Mouse (Mus musculus): ENCODE results near the gene Trappc2l. TPM values are rescaled to one million over a fixed set of nuclear protein-coding genes. Genes with fewer than 3 reads are reported as not detected.

Trappc2l gene
- polyA plus RNA-seq, 1 experiment from 2014 or later = 30.7 TPM

DNA sequence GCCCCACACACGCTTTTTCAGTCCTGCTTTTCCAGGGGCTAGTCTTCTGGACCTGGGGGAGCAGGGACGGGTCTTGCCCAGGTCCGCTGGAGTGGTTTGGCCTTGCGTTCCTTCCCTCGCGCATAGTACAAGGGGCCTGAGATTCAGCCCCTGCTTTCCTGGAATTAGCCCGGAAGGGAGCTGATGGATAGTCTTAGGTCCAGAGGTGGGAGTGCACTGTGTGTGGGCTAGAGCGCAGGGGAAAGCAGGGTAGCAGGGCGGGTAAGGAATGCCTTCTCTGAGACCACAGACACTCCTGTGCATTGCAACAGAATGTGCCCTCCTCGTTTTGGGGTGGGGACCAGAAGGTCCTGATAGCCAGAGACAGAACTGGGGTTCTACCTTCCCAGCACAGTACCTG is 34.3 kb upstream of the Trappc2l start:
- ATAC-seq (no peak), DNase-seq (no peak)
- H3K9me3 ChIP-seq (ENCODE audit: low read length) = no peaks in the 10 kb centered on the region
- H3K27me3 ChIP-seq (ENCODE audit: insufficient read depth, low read length) = no peaks in the 10 kb centered on the region
- peak overlapping the region; percentile 87 for H3K4me2 ChIP-seq (ENCODE audit: low read depth, low read length)
- WGBS (ENCODE audit: insufficient replicate concordance) = 55% methylated on average over 10 of the region's 10 CpGs
- peaks cover 22% of the 10 kb centered on the region for H3K4me1 ChIP-seq (ENCODE audit: insufficient read depth)
- TF ChIP-seq EP300 (IDR thresholded peaks at IDR 0.05; ENCODE audit: low read depth) = no peak
- no peak for TF ChIP-seq CTCF (IDR thresholded peaks at IDR 0.05; ENCODE audit: low read depth)
- peaks cover 11% of the 10 kb centered on the region for H3K36me3 ChIP-seq (replicated peaks; ENCODE audit: insufficient read depth, low read length)
- H3K27ac ChIP-seq (ENCODE audit: low read depth) = 0 out of 2 replicates have a peak overlapping the region, but pooled peaks have one; percentile 9
- H3K9ac ChIP-seq (replicated peaks) = peak overlapping the region; percentile 86; the same call in 1 of the 2 replicates
- no peak overlapping the region for H3K4me3 ChIP-seq (ENCODE audit: low read depth, low read length)

DNA sequence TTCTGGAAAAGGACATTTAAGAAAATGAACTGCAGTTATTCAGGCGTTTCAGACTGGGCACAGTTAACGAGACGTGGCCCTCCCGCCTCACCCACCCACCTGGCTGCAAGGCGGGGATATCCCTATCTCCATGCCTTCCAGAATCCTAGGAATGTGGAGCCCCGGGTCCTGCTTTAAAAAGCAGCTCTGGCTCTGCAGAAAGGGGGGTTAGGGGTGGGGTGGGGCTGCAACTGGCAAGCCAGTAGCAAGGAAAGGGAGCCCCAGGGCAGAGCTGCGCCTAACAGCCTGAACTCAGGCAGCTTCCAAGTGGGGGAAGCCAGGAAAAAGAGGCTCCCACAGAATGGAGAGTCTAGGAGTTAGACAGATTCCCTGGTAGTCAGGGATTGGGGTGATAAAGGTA is 32.2 kb upstream of the Trappc2l start:
- no peak for ATAC-seq
- no peak for DNase-seq
- H3K27ac ChIP-seq (ENCODE audit: low read depth) = no peak overlapping the region
- TF ChIP-seq EP300 (IDR thresholded peaks at IDR 0.05; ENCODE audit: low read depth) (no peak), CTCF (IDR thresholded peaks at IDR 0.05; ENCODE audit: low read depth) (no peak)
- H3K27me3 ChIP-seq (ENCODE audit: insufficient read depth, low read length) = no peaks in the 10 kb centered on the region
- 75% methylated on average over 7 of the region's 7 CpGs for WGBS (ENCODE audit: insufficient replicate concordance)
- H3K9ac ChIP-seq (replicated peaks) = no peak overlapping the region
- H3K9me3 ChIP-seq (ENCODE audit: low read length) = no peaks in the 10 kb centered on the region
- no peak overlapping the region for H3K4me2 ChIP-seq (ENCODE audit: low read depth, low read length)
- H3K4me3 ChIP-seq (ENCODE audit: low read depth, low read length) = no peak overlapping the region
- H3K36me3 ChIP-seq (replicated peaks; ENCODE audit: insufficient read depth, low read length) = no peaks in the 10 kb centered on the region; the same call in 1 of the 2 replicates
- H3K4me1 ChIP-seq (ENCODE audit: insufficient read depth) = peaks cover 20% of the 10 kb centered on the region

DNA sequence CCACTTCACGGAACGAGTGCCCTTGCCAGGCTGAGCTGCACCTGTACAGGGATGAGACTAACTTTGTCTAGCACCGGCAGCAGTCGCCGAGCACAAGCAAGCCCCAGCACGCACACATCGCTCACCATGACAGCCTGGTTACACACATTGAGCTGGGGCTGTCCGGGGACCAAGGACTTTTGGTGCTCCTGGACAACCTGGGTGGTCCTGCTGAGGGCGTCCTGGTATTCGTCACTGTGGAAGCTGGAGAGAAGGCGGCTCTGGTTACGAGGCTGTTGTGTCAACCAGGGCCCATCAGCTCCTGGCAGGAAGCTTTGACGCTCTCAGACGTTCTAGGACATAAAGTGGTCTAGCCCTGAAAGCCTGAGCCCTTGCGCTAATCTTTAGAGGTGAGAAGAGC is 30.5 kb upstream of the Trappc2l start:
- peaks cover 14% of the 10 kb centered on the region for H3K4me1 ChIP-seq (ENCODE audit: insufficient read depth)

DNA sequence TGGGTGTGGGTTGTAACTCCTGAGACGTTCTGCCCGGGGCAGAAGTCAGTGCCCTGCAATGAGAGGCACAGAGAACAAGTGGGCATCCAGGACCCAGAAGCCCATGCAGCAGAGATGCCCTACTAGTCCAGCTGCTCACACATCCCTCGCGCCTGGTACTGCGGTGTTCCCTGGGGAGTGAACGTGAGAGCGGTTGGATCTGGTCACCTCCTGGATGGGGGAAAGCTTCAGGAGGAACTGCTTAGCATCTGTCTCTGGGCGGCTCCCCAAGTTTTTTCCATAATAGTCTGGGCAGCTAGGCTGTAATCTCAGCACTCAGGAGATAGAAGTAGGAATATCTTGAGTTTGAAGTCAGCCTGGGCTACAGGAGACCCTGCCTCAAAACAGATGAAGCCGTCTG is 26.5 kb upstream of the Trappc2l start:
- Histone ChIP-seq H3K4me1 (ENCODE audit: insufficient read depth) (peaks cover 13% of the 10 kb centered on the region), H3K9me3 (ENCODE audit: low read length) (no peaks in the 10 kb centered on the region), H3K36me3 (replicated peaks; ENCODE audit: insufficient read depth, low read length) (0 out of 2 replicates have a peak, but pooled peaks cover 3% of the 10 kb centered on the region), H3K4me3 (ENCODE audit: low read depth, low read length) (no peak overlapping the region), H3K4me2 (ENCODE audit: low read depth, low read length) (no peak overlapping the region), H3K9ac (replicated peaks) (no peak overlapping the region), H3K27me3 (ENCODE audit: insufficient read depth, low read length) (no peaks in the 10 kb centered on the region), H3K27ac (ENCODE audit: low read depth) (no peak overlapping the region)
- ATAC-seq (no peak), DNase-seq (no peak)
- 88% methylated on average over 9 of the region's 9 CpGs for WGBS (ENCODE audit: insufficient replicate concordance)
- TF ChIP-seq EP300 (IDR thresholded peaks at IDR 0.05; ENCODE audit: low read depth) = no peak
- no peak for TF ChIP-seq CTCF (IDR thresholded peaks at IDR 0.05; ENCODE audit: low read depth)

More for the DNA sequence above, 30.5 kb upstream of the Trappc2l start:
- no peak overlapping the region for H3K4me2 ChIP-seq (ENCODE audit: low read depth, low read length)
- DNase-seq (no peak), ATAC-seq (no peak)
- H3K9ac ChIP-seq (replicated peaks) = no peak overlapping the region
- WGBS (ENCODE audit: insufficient replicate concordance) = 78% methylated on average over 15 of the region's 15 CpGs
- no peaks in the 10 kb centered on the region for H3K27me3 ChIP-seq (ENCODE audit: insufficient read depth, low read length)
- no peak overlapping the region for H3K4me3 ChIP-seq (ENCODE audit: low read depth, low read length)
- TF ChIP-seq EP300 (IDR thresholded peaks at IDR 0.05; ENCODE audit: low read depth) (no peak), CTCF (IDR thresholded peaks at IDR 0.05; ENCODE audit: low read depth) (no peak)
- no peaks in the 10 kb centered on the region for H3K9me3 ChIP-seq (ENCODE audit: low read length)
- H3K27ac ChIP-seq (ENCODE audit: low read depth) = no peak overlapping the region
- H3K36me3 ChIP-seq (replicated peaks; ENCODE audit: insufficient read depth, low read length) = no peaks in the 10 kb centered on the region

DNA sequence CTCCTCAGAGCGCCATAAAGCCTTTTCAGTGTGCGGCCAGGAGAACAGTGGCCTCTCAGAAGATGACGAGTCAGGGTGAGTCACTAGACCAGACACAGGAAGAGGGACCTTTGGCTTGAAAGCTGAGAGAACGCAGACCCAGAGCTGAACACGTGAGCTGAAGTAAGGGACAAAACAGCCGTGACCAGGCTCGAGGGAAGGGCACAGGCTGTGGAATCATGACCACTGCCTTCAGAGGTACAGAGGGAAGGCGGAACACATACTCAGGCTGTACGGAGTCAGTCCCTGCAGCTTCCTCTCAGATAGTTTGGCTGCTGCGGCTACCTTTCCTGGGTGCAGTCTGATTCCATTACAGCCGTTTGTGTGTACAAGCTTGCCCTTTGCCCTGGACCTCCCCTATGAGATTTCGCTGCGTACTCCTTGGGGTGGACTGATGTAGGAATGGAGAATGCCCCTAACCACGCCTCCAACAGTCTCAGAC is 26.0 kb upstream of the Trappc2l start:
- H3K9me3 ChIP-seq (ENCODE audit: low read length) = no peaks in the 10 kb centered on the region
- ATAC-seq = peak; percentile 77
- H3K27me3 ChIP-seq (ENCODE audit: insufficient read depth, low read length) = no peaks in the 10 kb centered on the region
- H3K27ac ChIP-seq (ENCODE audit: low read depth) = peak overlapping the region; percentile 25; the same call in 1 of the 2 replicates
- H3K4me3 ChIP-seq (ENCODE audit: low read depth, low read length) = no peak overlapping the region
- peaks cover 13% of the 10 kb centered on the region for H3K4me1 ChIP-seq (ENCODE audit: insufficient read depth)
- H3K9ac ChIP-seq (replicated peaks) = no peak overlapping the region
- TF ChIP-seq EP300 (IDR thresholded peaks at IDR 0.05; ENCODE audit: low read depth) = no peak
- no peak for TF ChIP-seq CTCF (IDR thresholded peaks at IDR 0.05; ENCODE audit: low read depth)
- WGBS (ENCODE audit: insufficient replicate concordance) = 44% methylated on average over 14 of the region's 14 CpGs
- no peak for DNase-seq
- 0 out of 2 replicates have a peak, but pooled peaks cover 3% of the 10 kb centered on the region for H3K36me3 ChIP-seq (replicated peaks; ENCODE audit: insufficient read depth, low read length)
- 0 out of 2 replicates have a peak overlapping the region, but pooled peaks have one; percentile 9 for H3K4me2 ChIP-seq (ENCODE audit: low read depth, low read length)

DNA sequence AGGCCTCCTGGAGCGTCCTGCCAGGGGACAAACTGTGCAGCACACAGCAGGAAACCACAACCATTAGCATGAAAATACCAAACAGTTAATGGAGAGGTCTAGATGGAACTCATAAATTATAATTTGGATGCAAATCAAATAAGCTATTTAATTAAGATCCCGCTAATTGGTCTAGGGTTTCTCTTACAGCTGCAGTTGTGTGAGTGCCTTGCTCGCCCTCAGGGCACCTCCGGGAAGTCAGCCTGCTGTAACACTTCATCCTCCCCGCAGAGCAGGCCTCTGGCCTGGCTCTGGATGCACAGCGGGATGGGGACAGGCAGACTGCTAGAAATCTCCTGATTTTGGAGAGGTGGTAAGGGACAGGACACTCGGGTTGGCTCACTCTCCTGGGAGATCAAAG is 25.3 kb upstream of the Trappc2l start:
- 82% methylated on average over 7 of the region's 7 CpGs for WGBS (ENCODE audit: insufficient replicate concordance)
- no peak for DNase-seq
- Histone ChIP-seq H3K4me3 (ENCODE audit: low read depth, low read length) (no peak overlapping the region), H3K36me3 (replicated peaks; ENCODE audit: insufficient read depth, low read length) (peaks cover 6% of the 10 kb centered on the region; the same call in 1 of the 2 replicates), H3K27ac (ENCODE audit: low read depth) (no peak overlapping the region), H3K4me1 (ENCODE audit: insufficient read depth) (peaks cover 13% of the 10 kb centered on the region), H3K4me2 (ENCODE audit: low read depth, low read length) (no peak overlapping the region), H3K27me3 (ENCODE audit: insufficient read depth, low read length) (no peaks in the 10 kb centered on the region), H3K9me3 (ENCODE audit: low read length) (no peaks in the 10 kb centered on the region), H3K9ac (replicated peaks) (no peak overlapping the region)
- TF ChIP-seq CTCF (IDR thresholded peaks at IDR 0.05; ENCODE audit: low read depth) = no peak
- no peak for TF ChIP-seq EP300 (IDR thresholded peaks at IDR 0.05; ENCODE audit: low read depth)
- no peak for ATAC-seq

Data from liver, postnatal 0 days (tissue).